Mouse (Mus musculus): ENCODE measurements around the gene 4933416C03Rik. TPM values are rescaled to one million over a fixed set of nuclear protein-coding genes. Genes with fewer than 3 reads are reported as not detected.

Gene 4933416C03Rik
- polyA plus RNA-seq, 1 experiment from 2014 or later, result not detected

Other genes with a start within 250 kb of the 4933416C03Rik start
- gene Ptprr, start 95.7 kb downstream of the 4933416C03Rik start, polyA plus RNA-seq (2016; fragmentation: Nextera tagmentation; extraction: Ambion mirVana), result 4.6 and 6.6 TPM in 2 replicates
- 3.6 and 4.0 TPM in 2 replicates for gene Ptprb, start 161.6 kb upstream of the 4933416C03Rik start, polyA plus RNA-seq (2016; fragmentation: Nextera tagmentation; extraction: Ambion mirVana)